Mouse (Mus musculus) spleen, postnatal 36 days (tissue): Measurements from ENCODE around the gene Rpl7a.
"Not testable (repeated sequence)": the region's sequence is repeated elsewhere in the genome, so short reads cannot be mapped to it uniquely, and the experiment has no call there.

Source experiments
- DNase-seq, 2 experiments: peaks; one replicate each; pipeline ENCODE4 v3.0.0; 2022; ENCODE audit warnings: low spot score in 2 of 2, mixed read lengths in 1 of 2

Gene Rpl7a

DNA sequence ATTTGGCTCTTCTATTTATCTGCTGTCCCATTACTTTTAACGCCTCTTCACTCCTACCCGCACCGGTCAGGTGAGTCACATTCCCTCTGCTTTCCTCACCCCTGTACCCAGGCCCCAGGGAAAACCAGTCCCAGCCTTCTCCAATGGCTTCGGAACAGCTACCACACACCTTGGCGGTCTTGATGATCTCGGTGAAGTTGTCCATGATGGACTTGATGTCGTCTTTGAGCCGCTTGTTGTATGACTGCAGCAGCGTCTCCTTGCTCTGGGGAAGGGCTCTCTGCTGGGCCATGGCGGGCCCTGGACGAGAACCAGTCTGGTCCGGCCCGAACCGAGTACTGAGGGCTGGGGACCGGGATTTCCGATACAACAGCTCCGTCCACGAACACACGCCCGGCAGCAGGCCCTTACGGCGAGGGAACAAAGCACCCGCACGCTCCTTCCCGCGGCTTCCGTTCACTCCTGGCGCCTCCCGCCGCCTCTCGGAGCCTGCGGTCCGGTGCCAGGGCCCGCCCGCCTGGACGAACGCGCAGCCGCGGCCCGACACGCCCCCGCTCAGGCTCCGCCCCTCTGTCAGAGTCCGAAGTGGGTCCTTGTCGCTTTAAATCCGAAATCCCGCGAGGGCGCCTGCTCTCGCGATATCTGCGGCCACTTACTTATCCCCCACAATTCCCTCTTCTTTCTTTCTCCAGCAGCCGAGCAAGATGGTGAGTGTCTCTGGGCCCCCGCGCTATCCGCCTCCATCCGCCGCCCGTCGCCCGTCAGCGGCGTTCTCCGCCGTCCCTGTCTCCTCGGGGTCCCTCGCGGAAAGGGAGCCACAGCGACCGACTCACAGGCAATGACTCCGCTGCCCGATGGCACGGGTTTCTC is at the start of gene Rpl7a, which contains the start of gene Med22:
TSS of gene Rpl7a (plus strand) at position 641 of the 870 bp plus-strand sequence.
TSS of gene Med22 (minus strand) at position 554 of the 870 bp plus-strand sequence.
- DNase-seq = peak; percentile 99

DNA sequence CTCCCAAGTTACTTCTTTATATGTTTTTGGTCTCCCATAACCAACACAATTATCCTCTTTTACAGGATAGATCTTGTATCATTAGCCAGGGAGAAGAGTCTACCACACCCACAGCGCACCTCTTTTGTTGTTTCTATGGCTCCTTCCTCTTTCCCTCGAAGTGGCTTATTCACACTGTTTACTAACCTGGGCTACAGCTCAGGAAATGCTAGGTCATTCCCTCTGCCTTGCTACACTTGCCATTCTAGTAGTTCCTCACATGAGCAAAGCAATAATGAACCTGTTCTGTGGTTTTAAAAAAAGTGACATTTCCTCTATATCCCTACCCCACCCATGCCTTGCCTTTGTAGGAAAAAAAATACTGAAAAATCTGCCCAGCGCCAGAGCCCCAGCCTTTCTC is 47.7 kb upstream of the Rpl7a start:
- DNase-seq = no peak

DNA sequence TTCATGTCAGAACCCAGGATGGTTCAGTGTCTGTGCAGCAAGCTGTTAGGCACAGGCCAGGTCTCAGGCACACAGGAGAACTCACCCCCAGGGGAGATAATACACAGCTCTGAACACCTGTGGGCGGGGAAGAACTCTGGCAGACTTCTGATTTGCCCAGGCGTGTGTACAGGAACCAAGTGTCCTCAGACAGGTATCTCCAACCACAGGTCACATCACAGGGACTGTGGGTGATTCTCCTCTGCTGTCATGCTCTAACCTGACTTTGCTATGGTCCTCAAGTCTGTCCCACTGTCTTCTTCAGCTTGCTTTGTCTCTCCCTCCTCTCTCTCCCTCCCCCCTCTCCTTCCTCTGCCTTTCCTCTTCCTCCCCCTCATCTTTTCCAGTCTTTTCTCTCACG is 45.7 kb upstream of the Rpl7a start, which contains the start of gene Abo:
TSS of gene Abo (minus strand) at position 101 of the 400 bp plus-strand sequence.
- no peak for DNase-seq

DNA sequence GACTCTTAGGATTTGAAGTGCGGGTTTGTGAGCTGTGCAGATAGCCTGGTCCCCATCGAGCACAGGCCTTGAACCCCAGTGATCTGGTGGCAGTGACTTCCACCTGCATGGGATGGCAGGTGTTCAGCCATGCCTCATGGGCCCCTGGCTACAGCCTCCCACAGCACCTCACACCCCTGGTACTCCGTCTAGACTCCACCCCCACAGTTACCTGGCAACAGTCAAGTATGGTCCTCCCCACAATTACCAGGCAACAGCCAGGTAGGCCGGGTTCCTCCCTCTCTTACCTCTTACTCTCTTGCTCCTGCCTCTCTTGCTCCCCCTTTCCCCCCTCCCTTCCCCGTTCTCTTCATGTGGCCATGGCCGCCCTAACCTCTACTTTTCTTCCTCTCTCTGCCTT is 39.9 kb upstream of the Rpl7a start:
- DNase-seq = no peak

GRCm38 (mm10) chr2:26878571-26878970 is 32.0 kb upstream of the Rpl7a start:
- no peak for DNase-seq

DNA sequence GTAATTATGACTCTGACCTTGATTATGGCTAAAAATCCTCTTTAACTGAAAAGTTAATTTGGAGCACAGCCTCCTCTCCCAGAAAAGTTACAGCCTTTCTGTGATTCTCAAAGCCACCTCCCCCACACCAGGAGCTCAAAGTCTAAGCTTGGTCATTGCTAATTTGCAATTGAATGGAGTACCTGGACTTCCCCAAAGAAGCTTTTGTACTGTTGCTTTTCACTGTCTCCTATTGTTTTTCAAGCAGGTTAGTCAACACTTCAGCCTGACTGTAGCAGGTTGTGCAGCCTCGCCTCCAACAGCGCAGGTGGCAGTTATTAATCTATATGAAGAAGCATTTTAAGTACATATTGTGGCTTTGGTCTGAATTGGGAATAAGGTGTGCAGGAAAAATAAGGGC is 25.0 kb upstream of the Rpl7a start:
- DNase-seq = not testable (repeated sequence)

DNA sequence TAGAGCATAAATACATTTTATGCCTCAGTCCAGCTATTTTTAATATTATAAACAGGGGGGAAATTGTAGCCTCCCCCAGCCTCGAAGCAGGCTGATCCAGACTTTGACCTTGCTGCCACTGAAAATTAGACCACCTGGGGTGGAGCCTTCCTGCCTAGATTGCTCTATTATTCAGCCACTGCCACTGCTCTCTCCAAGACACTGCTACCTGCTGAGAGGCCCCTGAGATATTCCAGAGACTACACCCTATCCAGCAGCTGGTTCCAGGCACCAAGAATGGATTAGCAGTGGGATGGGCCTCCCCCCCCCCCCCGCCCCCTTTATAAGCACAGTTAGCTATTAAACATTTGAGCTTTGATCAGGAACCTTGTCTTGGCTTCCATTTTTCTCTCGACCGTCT is 24.4 kb upstream of the Rpl7a start:
- DNase-seq = not testable (repeated sequence)

GRCm38 (mm10) chr2:26895898-26896297 is 14.7 kb upstream of the Rpl7a start:
- no peak for DNase-seq

DNA sequence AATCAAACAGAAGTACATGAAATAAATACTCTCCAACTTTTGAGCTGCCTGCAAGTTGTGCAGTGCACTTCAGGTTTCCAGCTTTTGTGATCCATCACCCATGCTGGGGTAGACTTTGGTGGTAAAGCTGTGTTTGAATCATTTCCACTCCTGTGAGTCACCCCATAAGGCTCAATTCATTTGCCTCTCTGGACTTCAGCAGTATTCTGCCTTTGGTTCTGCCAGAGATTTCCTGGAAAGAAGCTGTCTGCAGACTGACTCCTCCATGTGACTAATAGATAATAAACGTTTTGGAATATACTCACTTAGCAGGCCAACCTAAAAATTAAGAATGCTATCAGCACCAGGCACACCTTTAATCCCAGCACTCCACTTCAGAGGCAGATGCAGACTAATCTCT is 9.8 kb upstream of the Rpl7a start:
- no peak for DNase-seq

- peak in 1 of 2 experiments; percentile 36 for DNase-seq
Observed at GRCm38 (mm10) chr2:26901834-26902400, 8.6 kb upstream of the Rpl7a start.

DNA sequence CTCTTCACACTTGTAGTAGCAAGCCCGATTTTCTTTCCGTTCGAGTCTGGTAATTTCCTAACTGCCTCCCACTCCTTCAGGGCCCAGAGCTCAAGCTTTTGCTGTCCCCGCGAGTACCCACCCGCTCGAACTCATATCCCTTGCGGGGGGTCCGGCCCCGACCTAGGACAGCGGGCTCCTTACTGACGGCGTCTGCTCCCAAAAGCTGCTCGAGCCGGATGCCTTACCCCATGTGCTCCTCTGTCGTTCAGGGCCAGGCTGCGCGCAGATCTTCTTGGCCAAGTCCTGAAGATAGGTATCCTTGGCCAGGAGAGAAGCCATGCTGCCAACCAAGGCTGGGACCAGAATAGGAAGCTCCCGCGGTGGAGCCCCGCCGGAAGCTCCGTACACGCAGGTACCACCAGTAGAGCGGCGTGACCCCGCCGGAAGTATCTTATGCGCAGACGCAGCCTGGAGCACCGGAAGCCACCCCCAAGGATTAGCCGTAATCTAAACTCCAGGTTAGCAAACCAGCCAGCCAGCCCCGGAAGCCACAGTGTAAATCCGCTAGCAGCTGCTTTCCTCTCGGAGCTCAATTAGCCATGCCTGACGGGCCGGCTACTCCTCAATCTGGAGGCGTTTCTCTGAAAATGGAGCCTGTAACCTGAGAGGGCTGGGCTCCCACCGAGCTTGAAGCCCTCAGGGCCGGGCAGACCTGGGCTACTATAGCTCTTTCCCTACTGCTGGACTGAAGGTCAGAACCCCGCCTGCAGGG is 7.9 kb upstream of the Rpl7a start, which contains the start of gene Surf6:
TSS of gene Surf6 (minus strand) at position 413 of the 754 bp plus-strand sequence.
- peak; percentile 96 to 97 for DNase-seq

DNA sequence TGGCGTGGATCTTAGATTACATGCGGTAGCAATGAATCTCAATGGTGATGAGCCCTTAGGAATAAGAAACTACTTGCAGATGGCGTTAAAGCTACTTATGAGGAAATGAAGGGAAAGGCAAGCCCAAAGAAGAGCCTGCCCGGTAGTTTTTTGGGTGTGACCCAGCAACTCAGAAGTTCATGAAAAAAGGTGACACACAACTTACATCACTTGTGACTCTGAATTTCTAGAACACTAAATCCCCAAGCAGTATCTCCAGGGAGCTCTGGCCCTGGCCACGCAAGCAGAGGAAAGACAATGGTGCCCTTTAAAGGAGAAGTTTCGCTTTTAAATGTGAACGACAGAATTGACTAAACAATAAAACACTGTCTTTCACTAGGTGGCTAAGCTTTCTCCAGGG is 7.3 kb upstream of the Rpl7a start:
- DNase-seq = no peak

DNA sequence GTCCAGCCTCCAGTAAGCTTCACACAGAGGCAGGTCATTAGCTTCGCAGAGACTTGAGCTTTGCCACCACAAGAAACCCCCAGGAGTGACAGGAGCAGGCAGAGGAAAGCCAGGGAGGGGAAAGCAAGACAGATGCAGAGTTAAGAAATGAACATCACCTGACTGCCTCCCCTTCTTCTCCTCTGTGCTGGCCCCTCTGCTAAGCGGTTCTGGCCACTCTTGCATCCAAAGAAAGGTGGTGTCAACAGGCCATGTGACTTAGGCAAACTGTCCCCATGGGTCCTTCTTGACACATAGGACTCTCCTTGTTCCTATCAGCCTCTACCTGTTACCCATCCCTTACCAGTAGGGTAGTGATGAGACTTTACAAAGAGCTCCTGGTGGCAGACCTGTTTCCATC is 4.6 kb upstream of the Rpl7a start:
- no peak for DNase-seq

DNA sequence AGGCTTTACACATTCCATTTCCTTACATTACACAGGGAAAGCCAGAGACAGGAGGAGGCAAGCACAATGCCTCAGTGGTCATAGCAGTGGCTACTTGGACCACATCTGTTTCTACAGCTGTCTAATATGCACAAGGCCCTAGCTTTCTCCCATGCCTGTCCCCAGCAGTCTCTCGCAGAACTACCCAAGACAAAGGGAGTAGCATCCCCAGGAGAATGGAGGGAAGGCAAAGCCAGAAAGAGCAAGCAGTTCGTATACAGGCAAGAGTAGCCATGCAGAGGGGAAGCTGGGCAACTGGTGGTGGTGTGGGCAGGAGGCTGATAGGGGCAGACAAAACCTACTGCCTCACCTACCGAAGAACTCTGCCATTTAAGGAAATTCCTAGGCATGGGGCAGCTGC is 4.1 kb upstream of the Rpl7a start:
- no peak for DNase-seq

DNA sequence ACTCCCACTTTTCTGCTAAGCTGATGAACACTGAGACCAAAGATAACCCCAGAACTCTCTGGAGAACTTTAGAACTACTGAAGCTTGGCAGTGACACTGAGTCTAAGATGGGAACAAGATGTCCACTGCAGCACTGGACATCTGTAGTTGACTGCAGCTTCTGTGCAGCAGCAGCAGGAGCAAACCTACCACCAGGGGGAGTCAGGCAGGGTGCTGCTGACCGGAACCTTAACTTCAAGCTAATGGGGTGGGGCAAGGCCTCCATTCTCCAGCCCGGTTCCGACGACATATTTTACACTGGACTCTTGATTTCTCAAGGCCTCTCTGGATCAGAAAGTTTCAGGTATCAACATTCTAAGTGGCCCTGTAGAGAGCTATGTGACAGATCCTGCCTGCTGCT is 3.5 kb upstream of the Rpl7a start:
- no peak for DNase-seq

GRCm38 (mm10) chr2:26908710-26909386 is 1.7 kb upstream of the Rpl7a start:
- no peak for DNase-seq

DNA sequence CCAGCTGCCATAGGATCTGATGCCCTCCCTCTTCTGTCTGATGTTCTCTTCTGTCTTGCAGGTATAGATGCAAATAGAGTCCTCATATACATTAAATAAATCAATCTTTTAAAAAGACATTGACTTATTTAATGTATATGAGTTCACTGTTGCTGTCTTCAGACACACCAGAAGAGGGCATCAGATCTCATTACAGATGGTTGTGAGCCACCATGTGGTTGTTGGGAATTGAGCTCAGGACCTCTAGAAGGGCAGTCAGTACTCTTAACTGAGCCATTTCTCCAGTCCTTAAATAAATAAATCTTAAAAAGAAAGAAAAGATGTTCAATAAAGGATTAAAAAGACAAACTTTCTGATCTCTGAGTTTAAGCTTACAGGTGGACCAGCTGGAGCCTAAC is 1.2 kb upstream of the Rpl7a start:
- DNase-seq = no peak

DNA sequence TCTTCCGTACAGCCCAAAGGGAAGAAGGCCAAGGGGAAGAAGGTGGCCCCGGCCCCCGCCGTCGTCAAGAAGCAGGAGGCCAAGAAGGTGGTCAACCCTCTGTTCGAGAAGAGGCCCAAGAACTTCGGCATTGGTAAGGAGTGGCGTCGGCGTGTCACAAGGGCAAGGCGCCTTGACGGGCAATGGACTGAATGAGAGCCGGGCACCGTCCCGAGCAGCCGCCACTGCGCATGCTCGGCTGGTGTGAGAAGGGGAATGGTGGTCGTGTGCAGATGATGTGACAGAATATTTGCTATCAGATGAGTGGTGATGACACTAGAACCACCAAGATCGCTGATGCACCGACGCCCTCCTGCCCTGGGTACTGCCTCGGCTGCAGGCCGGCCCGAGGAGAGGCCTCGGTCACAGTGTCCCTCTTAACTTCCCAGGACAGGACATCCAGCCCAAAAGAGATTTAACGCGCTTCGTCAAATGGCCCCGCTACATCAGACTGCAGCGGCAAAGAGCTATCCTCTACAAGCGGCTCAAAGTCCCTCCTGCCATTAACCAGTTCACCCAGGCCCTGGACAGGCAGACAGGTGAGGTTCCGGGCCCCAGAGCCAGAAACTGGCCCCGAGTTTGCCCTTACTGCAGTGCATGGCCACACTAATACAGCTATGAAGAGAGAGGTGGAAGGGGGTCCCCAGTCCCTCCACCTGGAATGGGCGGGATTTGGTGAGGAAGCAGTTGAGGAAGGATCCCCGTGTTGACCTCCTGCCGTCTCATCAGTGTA is 616 bp downstream of the Rpl7a start:
- peak; percentile 40 to 52 for DNase-seq

DNA sequence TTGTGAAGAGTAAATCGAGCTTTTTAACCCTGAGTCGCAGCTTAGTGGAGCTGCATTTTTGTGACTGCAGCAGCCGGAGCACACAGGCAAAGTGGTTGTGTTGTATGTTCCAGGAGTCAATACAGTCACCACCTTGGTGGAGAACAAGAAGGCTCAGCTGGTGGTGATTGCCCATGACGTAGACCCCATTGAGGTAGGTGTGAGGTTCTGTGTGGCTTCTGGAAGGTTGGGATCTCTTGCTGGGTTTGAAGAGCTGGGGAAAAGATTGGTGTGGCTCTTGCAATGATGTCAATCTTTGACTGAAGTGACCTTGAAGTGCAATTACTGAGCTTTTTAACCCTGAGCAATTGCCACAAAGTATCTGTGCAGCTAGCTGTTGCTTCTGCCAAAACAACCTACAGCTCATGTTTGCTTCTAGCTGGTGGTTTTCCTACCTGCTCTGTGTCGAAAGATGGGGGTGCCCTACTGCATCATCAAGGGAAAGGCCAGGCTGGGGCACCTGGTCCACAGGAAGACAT is 1.7 kb downstream of the Rpl7a start:
- DNase-seq = no peak

DNA sequence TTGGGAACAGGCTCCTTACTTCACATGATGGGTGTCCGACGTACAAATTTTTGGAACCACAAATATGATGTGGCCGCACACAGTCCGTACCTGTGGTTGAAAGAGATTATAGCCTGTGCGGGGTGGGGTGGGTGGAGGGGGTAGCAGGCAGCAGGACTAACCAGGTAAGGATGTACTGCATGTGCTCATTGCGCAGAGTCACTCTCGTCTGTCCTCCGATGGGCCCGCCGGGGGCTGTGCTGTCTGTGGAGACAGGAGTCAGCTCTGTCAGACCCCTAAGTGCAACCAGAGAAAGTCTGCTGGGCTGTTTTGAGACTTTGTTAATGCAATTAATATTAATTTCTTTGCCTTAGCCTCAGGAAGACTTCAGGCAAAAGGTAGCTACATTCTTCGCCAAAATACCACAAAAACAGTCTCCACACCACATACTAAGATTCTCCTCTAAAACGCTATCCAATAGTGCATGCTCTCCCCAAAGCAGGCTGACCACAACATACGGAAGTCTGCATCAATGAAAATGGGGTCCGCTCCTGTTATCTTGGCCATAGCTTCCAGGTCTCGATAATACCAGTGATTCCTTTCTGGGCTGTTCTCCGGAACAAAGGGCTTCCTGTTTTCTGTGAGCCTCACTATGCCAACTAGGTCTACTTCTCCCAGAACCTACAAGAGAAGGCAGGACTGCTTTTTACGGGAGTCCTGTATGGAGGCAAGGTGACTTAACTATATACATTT is 3.0 kb downstream of the Rpl7a start:
- DNase-seq = no peak
